Mouse (Mus musculus): Measurements from ENCODE around the gene Cemip2. TPM values are rescaled to one million over a fixed set of nuclear protein-coding genes. Genes with fewer than 3 reads are reported as not detected.

Gene Cemip2
- polyA plus RNA-seq (2014; fragmentation: Nextera tagmentation; extraction: Ambion mirVana): 33.8 and 34.7 TPM in 2 replicates

- DNase-seq (ENCODE audit: low spot score) (peak; percentile 97), ATAC-seq (ENCODE audit: low read depth) (peak; percentile 93)
- WGBS: 0% methylated on average over 19 of the region's 75 CpGs
- Histone ChIP-seq H3K9me3 (ENCODE audit: control insufficient read depth, low read length) (no peaks in the 10 kb centered on the region), H3K9ac (ENCODE audit: low read depth, low read length) (peak within 1 kb of the TSS; percentile 72), H3K27me3 (replicated peaks; ENCODE audit: control insufficient read depth, insufficient read depth, low read length) (no peaks in the 10 kb centered on the region), H3K27ac (replicated peaks; ENCODE audit: low read depth, low read length) (peak within 1 kb of the TSS; percentile 85), H3K4me3 (ENCODE audit: low read depth, low read length) (peak within 1 kb of the TSS; percentile 72), H3K4me2 (ENCODE audit: low read depth, low read length) (peak within 1 kb of the TSS; percentile 56), H3K4me1 (ENCODE audit: control insufficient read depth, insufficient read depth, low read length) (peaks cover 33% of the 10 kb centered on the region), H3K36me3 (ENCODE audit: control insufficient read depth, insufficient read depth, low read length) (no peaks in the 10 kb centered on the region)
These were observed at the start of gene Cemip2 for GRCm38 (mm10) chr19:21778147-21778917. TSS of gene Cemip2 (plus strand) at chr19:21778342.

- DNase-seq (ENCODE audit: low spot score): no peak
- Histone ChIP-seq H3K4me2 (ENCODE audit: low read depth, low read length) (no peak overlapping the region), H3K27me3 (replicated peaks; ENCODE audit: control insufficient read depth, insufficient read depth, low read length) (no peaks in the 10 kb centered on the region), H3K4me1 (ENCODE audit: control insufficient read depth, insufficient read depth, low read length) (no peaks in the 10 kb centered on the region), H3K27ac (replicated peaks; ENCODE audit: low read depth, low read length) (no peak overlapping the region), H3K4me3 (ENCODE audit: low read depth, low read length) (no peak overlapping the region), H3K9ac (ENCODE audit: low read depth, low read length) (no peak overlapping the region), H3K36me3 (ENCODE audit: control insufficient read depth, insufficient read depth, low read length) (no peaks in the 10 kb centered on the region), H3K9me3 (ENCODE audit: control insufficient read depth, low read length) (no peaks in the 10 kb centered on the region)
- ATAC-seq (ENCODE audit: low read depth): no peak
- 90% methylated on average over 6 of the region's 6 CpGs for WGBS
These were observed 49.8 kb upstream of the Cemip2 start for GRCm38 (mm10) chr19:21728342-21728741.

- H3K27ac ChIP-seq (replicated peaks; ENCODE audit: low read depth, low read length): no peak overlapping the region
- DNase-seq (ENCODE audit: low spot score) (no peak), ATAC-seq (ENCODE audit: low read depth) (no peak)
- H3K4me2 ChIP-seq (ENCODE audit: low read depth, low read length): no peak overlapping the region
- no peaks in the 10 kb centered on the region for H3K4me1 ChIP-seq (ENCODE audit: control insufficient read depth, insufficient read depth, low read length)
- H3K9me3 ChIP-seq (ENCODE audit: control insufficient read depth, low read length): no peaks in the 10 kb centered on the region
- 63% methylated on average over 5 of the region's 5 CpGs for whole genome bisulfite sequencing
- H3K36me3 ChIP-seq (ENCODE audit: control insufficient read depth, insufficient read depth, low read length): no peaks in the 10 kb centered on the region
- H3K4me3 ChIP-seq (ENCODE audit: low read depth, low read length): no peak overlapping the region
- H3K9ac ChIP-seq (ENCODE audit: low read depth, low read length): no peak overlapping the region
- H3K27me3 ChIP-seq (replicated peaks; ENCODE audit: control insufficient read depth, insufficient read depth, low read length): no peaks in the 10 kb centered on the region
These were observed 46.3 kb upstream of the Cemip2 start for GRCm38 (mm10) chr19:21731887-21732286.

- ATAC-seq (ENCODE audit: low read depth) (no peak), DNase-seq (ENCODE audit: low spot score) (no peak)
- Histone ChIP-seq H3K4me3 (ENCODE audit: low read depth, low read length) (no peak overlapping the region), H3K4me1 (ENCODE audit: control insufficient read depth, insufficient read depth, low read length) (0 out of 2 replicates have a peak, but pooled peaks cover 2% of the 10 kb centered on the region), H3K27ac (replicated peaks; ENCODE audit: low read depth, low read length) (no peak overlapping the region), H3K27me3 (replicated peaks; ENCODE audit: control insufficient read depth, insufficient read depth, low read length) (no peaks in the 10 kb centered on the region), H3K36me3 (ENCODE audit: control insufficient read depth, insufficient read depth, low read length) (no peaks in the 10 kb centered on the region), H3K9ac (ENCODE audit: low read depth, low read length) (no peak overlapping the region), H3K9me3 (ENCODE audit: control insufficient read depth, low read length) (no peaks in the 10 kb centered on the region), H3K4me2 (ENCODE audit: low read depth, low read length) (no peak overlapping the region)
- WGBS: 90% methylated on average over 2 of the region's 2 CpGs
These were observed 45.0 kb upstream of the Cemip2 start for GRCm38 (mm10) chr19:21733176-21733575.

- H3K27ac ChIP-seq (replicated peaks; ENCODE audit: low read depth, low read length): no peak overlapping the region
- DNase-seq (ENCODE audit: low spot score) (peak; percentile 53), ATAC-seq (ENCODE audit: low read depth) (no peak)
- H3K4me1 ChIP-seq (ENCODE audit: control insufficient read depth, insufficient read depth, low read length): 0 out of 2 replicates have a peak, but pooled peaks cover 8% of the 10 kb centered on the region
- H3K4me2 ChIP-seq (ENCODE audit: low read depth, low read length): no peak overlapping the region
- H3K9ac ChIP-seq (ENCODE audit: low read depth, low read length): no peak overlapping the region
- H3K27me3 ChIP-seq (replicated peaks; ENCODE audit: control insufficient read depth, insufficient read depth, low read length): no peaks in the 10 kb centered on the region
- H3K9me3 ChIP-seq (ENCODE audit: control insufficient read depth, low read length): no peaks in the 10 kb centered on the region
- H3K4me3 ChIP-seq (ENCODE audit: low read depth, low read length): no peak overlapping the region
- WGBS: 45% methylated on average over 5 of the region's 5 CpGs
- H3K36me3 ChIP-seq (ENCODE audit: control insufficient read depth, insufficient read depth, low read length): no peaks in the 10 kb centered on the region
These were observed 44.0 kb upstream of the Cemip2 start for GRCm38 (mm10) chr19:21734112-21734511.

GRCm38 (mm10) chr19:21737446-21737845 lies 40.7 kb upstream of the Cemip2 start:
- Histone ChIP-seq H3K4me1 (ENCODE audit: control insufficient read depth, insufficient read depth, low read length) (0 out of 2 replicates have a peak, but pooled peaks cover 8% of the 10 kb centered on the region), H3K9ac (ENCODE audit: low read depth, low read length) (no peak overlapping the region), H3K4me2 (ENCODE audit: low read depth, low read length) (no peak overlapping the region), H3K9me3 (ENCODE audit: control insufficient read depth, low read length) (no peaks in the 10 kb centered on the region), H3K36me3 (ENCODE audit: control insufficient read depth, insufficient read depth, low read length) (no peaks in the 10 kb centered on the region), H3K4me3 (ENCODE audit: low read depth, low read length) (no peak overlapping the region), H3K27ac (replicated peaks; ENCODE audit: low read depth, low read length) (peak overlapping the region; percentile 54), H3K27me3 (replicated peaks; ENCODE audit: control insufficient read depth, insufficient read depth, low read length) (no peaks in the 10 kb centered on the region)
- ATAC-seq (ENCODE audit: low read depth): no peak
- 43% methylated on average over 18 of the region's 18 CpGs for WGBS
- peak; percentile 51 for DNase-seq (ENCODE audit: low spot score)

GRCm38 (mm10) chr19:21737881-21738590 lies 40.1 kb upstream of the Cemip2 start:
- no peak overlapping the region for H3K4me3 ChIP-seq (ENCODE audit: low read depth, low read length)
- ATAC-seq (ENCODE audit: low read depth): peak; percentile 85
- H3K4me1 ChIP-seq (ENCODE audit: control insufficient read depth, insufficient read depth, low read length): 0 out of 2 replicates have a peak, but pooled peaks cover 8% of the 10 kb centered on the region
- no peaks in the 10 kb centered on the region for H3K9me3 ChIP-seq (ENCODE audit: control insufficient read depth, low read length)
- WGBS: 46% methylated on average over 17 of the region's 17 CpGs
- no peak overlapping the region for H3K9ac ChIP-seq (ENCODE audit: low read depth, low read length)
- H3K4me2 ChIP-seq (ENCODE audit: low read depth, low read length): peak overlapping the region; percentile 10; the same call in 1 of the 2 replicates
- no peaks in the 10 kb centered on the region for H3K27me3 ChIP-seq (replicated peaks; ENCODE audit: control insufficient read depth, insufficient read depth, low read length)
- peak; percentile 92 for DNase-seq (ENCODE audit: low spot score)
- H3K36me3 ChIP-seq (ENCODE audit: control insufficient read depth, insufficient read depth, low read length): no peaks in the 10 kb centered on the region
- peak overlapping the region; percentile 54 for H3K27ac ChIP-seq (replicated peaks; ENCODE audit: low read depth, low read length)

- Histone ChIP-seq H3K27ac (replicated peaks; ENCODE audit: low read depth, low read length) (peak overlapping the region; percentile 54), H3K36me3 (ENCODE audit: control insufficient read depth, insufficient read depth, low read length) (no peaks in the 10 kb centered on the region), H3K27me3 (replicated peaks; ENCODE audit: control insufficient read depth, insufficient read depth, low read length) (no peaks in the 10 kb centered on the region), H3K4me3 (ENCODE audit: low read depth, low read length) (no peak overlapping the region), H3K4me1 (ENCODE audit: control insufficient read depth, insufficient read depth, low read length) (0 out of 2 replicates have a peak, but pooled peaks cover 8% of the 10 kb centered on the region), H3K9me3 (ENCODE audit: control insufficient read depth, low read length) (no peaks in the 10 kb centered on the region), H3K9ac (ENCODE audit: low read depth, low read length) (no peak overlapping the region), H3K4me2 (ENCODE audit: low read depth, low read length) (peak overlapping the region; percentile 10; the same call in 1 of the 2 replicates)
- DNase-seq (ENCODE audit: low spot score) (no peak), ATAC-seq (ENCODE audit: low read depth) (no peak)
- WGBS: 80% methylated on average over 18 of the region's 18 CpGs
These were observed 39.4 kb upstream of the Cemip2 start for GRCm38 (mm10) chr19:21738591-21739280.

All from embryonic facial prominence, embryonic 14.5 days (tissue).